Mouse (Mus musculus): ENCODE measurements around the gene Slf2. TPM values are rescaled to one million over a fixed set of nuclear protein-coding genes. Genes with fewer than 3 reads are reported as not detected.

The Slf2 gene
- polyA plus RNA-seq, 1 experiment from 2014 or later: 38.8 TPM

DNA sequence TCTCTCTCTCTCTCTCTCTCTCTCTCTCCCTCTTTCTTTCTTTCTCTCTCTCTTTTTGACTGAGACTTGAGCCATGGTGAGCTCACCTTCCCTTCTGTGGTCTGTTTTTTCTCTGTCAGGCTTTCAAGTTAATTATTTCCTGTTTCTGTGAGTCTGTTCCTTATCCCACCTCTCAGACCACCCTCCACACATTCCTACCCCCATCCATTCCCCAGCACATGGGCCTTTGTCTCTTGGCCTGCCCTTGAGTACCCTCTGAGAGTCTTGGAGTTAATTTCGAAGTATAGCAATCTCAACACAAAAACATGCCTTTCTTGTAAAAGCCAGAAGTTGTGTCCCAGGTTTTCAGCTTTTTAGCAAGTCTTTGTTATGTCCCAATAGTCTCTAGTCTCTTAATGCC is 3.7 kb upstream of the Slf2 start:
- no peak overlapping the region for H3K4me2 ChIP-seq (ENCODE audit: low read length)
- peaks cover 10% of the 10 kb centered on the region for H3K4me1 ChIP-seq (replicated peaks; ENCODE audit: control insufficient read depth, insufficient read depth, low read length)
- H3K27me3 ChIP-seq (replicated peaks; ENCODE audit: control insufficient read depth, insufficient read depth, low read length): no peaks in the 10 kb centered on the region
- no peaks in the 10 kb centered on the region for H3K9me3 ChIP-seq (ENCODE audit: control insufficient read depth, low read length)
- H3K27ac ChIP-seq (ENCODE audit: low read length): no peak overlapping the region
- no peak overlapping the region for H3K4me3 ChIP-seq (replicated peaks; ENCODE audit: low read length)
- H3K9ac ChIP-seq (replicated peaks; ENCODE audit: low read depth, low read length): no peak overlapping the region
- 41% methylated on average over 1 of the region's 1 CpGs for WGBS
- ATAC-seq: no peak
- no peaks in the 10 kb centered on the region for H3K36me3 ChIP-seq (ENCODE audit: control insufficient read depth, insufficient read depth)

DNA sequence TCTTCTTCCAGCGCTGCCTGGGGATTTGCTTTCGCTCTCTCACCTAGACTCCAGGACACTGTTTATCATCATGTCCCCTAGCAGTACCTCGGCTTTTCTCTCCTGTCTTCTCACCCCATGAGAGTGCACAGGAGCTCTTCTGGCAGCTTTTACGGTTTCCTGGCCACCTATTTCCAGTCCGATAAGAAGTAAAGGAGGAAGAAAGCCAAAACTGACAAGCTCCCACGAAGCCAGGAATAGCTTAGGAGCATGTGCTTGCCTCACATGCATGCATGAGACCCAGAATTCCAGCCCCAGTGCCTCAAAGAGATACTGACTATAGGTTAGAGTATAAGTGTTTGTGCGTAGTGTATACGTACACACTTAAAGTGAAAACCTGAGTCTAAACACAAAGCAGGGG is 2.8 kb upstream of the Slf2 start:
- H3K27me3 ChIP-seq (replicated peaks; ENCODE audit: control insufficient read depth, insufficient read depth, low read length): no peaks in the 10 kb centered on the region
- WGBS: 64% methylated on average over 8 of the region's 8 CpGs
- no peak overlapping the region for H3K4me3 ChIP-seq (replicated peaks; ENCODE audit: low read length)
- H3K9me3 ChIP-seq (ENCODE audit: control insufficient read depth, low read length): no peaks in the 10 kb centered on the region
- no peak overlapping the region for H3K4me2 ChIP-seq (ENCODE audit: low read length)
- H3K4me1 ChIP-seq (replicated peaks; ENCODE audit: control insufficient read depth, insufficient read depth, low read length): peaks cover 14% of the 10 kb centered on the region
- no peak overlapping the region for H3K9ac ChIP-seq (replicated peaks; ENCODE audit: low read depth, low read length)
- ATAC-seq: no peak
- H3K27ac ChIP-seq (ENCODE audit: low read length): no peak overlapping the region
- H3K36me3 ChIP-seq (ENCODE audit: control insufficient read depth, insufficient read depth): no peaks in the 10 kb centered on the region

DNA sequence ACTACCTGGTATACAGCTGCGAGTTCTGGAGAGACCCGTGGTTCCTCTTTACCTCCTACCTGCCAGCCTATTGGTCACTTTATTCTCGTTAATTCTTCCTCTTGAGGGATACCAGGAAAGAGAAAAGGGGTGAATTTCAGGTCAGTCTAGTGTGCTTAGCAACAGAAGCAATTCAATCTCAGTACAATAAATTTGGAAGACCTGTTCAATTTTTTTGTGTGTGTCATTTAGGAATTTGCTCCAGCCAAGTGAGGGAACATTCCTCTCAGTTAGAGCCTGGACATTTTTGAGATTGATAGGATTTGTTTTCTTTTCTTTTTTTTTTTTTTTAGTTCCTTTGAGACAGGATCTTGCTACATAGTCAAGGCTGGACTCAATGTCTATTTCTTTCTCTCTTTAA is 1.7 kb upstream of the Slf2 start:
- no peaks in the 10 kb centered on the region for H3K36me3 ChIP-seq (ENCODE audit: control insufficient read depth, insufficient read depth)
- 17% methylated on average over 3 of the region's 3 CpGs for WGBS

DNA sequence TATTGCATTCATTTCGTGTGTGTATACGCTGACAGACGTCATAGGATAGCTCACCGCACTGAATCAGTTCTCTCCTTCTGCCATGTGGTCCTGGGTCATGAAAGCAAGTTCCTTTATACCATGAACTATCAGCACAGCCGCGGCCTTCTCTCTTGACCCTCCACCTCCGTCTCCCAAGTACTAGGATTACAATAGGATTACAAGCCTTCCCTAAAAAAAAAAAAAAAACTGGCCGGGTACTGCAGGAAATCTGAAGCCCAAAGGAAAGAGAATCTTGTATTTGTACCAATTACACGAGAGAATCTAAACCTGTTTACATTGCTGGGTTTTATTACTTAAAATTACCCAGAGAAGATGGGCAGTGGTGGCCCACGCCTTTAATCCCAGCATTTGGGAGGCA is 1.3 kb upstream of the Slf2 start:
- ATAC-seq: no peak
- H3K4me1 ChIP-seq (replicated peaks; ENCODE audit: control insufficient read depth, insufficient read depth, low read length): peaks cover 18% of the 10 kb centered on the region
- H3K4me2 ChIP-seq (ENCODE audit: low read length): no peak overlapping the region
- H3K4me3 ChIP-seq (replicated peaks; ENCODE audit: low read length): no peak overlapping the region
- H3K27ac ChIP-seq (ENCODE audit: low read length): no peak overlapping the region
- no peaks in the 10 kb centered on the region for H3K36me3 ChIP-seq (ENCODE audit: control insufficient read depth, insufficient read depth)
- 47% methylated on average over 10 of the region's 10 CpGs for WGBS
- H3K9ac ChIP-seq (replicated peaks; ENCODE audit: low read depth, low read length): no peak overlapping the region
- no peaks in the 10 kb centered on the region for H3K27me3 ChIP-seq (replicated peaks; ENCODE audit: control insufficient read depth, insufficient read depth, low read length)
- no peaks in the 10 kb centered on the region for H3K9me3 ChIP-seq (ENCODE audit: control insufficient read depth, low read length)

More for the DNA sequence above, 1.7 kb upstream of the Slf2 start:
- Histone ChIP-seq H3K27ac (ENCODE audit: low read length) (no peak overlapping the region), H3K4me1 (replicated peaks; ENCODE audit: control insufficient read depth, insufficient read depth, low read length) (peaks cover 18% of the 10 kb centered on the region), H3K27me3 (replicated peaks; ENCODE audit: control insufficient read depth, insufficient read depth, low read length) (no peaks in the 10 kb centered on the region), H3K4me3 (replicated peaks; ENCODE audit: low read length) (no peak overlapping the region), H3K9me3 (ENCODE audit: control insufficient read depth, low read length) (no peaks in the 10 kb centered on the region), H3K9ac (replicated peaks; ENCODE audit: low read depth, low read length) (no peak overlapping the region), H3K4me2 (ENCODE audit: low read length) (no peak overlapping the region)
- ATAC-seq: no peak

DNA sequence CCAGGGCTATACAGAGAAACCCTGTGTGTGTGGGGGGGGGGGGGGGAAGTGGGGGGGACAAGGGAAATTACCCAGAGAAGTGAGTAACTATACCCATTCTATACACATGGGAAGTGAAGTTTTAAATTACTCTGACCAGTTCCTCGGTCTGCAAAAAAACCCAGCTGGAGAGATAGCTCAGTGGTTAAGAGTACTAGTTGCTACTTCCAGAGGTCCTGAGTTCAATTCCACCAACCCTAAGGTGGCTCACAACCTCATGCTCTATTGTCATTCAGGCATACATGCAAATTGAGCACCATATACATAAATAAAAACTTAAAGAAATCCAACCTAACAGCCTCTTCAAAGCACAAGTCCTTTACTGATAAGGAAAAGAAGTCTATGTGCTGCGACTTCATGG is 829 bp upstream of the Slf2 start:
- ATAC-seq: no peak
- H3K4me2 ChIP-seq (ENCODE audit: low read length): peak overlapping the region; percentile 46
- peak overlapping the region; percentile 84 for H3K27ac ChIP-seq (ENCODE audit: low read length)
- H3K9ac ChIP-seq (replicated peaks; ENCODE audit: low read depth, low read length): peak overlapping the region; percentile 77
- H3K36me3 ChIP-seq (ENCODE audit: control insufficient read depth, insufficient read depth): peaks cover 3% of the 10 kb centered on the region
- WGBS: 45% methylated on average over 2 of the region's 2 CpGs
- H3K4me3 ChIP-seq (replicated peaks; ENCODE audit: low read length): peak overlapping the region; percentile 76
- no peaks in the 10 kb centered on the region for H3K27me3 ChIP-seq (replicated peaks; ENCODE audit: control insufficient read depth, insufficient read depth, low read length)
- H3K4me1 ChIP-seq (replicated peaks; ENCODE audit: control insufficient read depth, insufficient read depth, low read length): peaks cover 18% of the 10 kb centered on the region
- no peaks in the 10 kb centered on the region for H3K9me3 ChIP-seq (ENCODE audit: control insufficient read depth, low read length)

DNA sequence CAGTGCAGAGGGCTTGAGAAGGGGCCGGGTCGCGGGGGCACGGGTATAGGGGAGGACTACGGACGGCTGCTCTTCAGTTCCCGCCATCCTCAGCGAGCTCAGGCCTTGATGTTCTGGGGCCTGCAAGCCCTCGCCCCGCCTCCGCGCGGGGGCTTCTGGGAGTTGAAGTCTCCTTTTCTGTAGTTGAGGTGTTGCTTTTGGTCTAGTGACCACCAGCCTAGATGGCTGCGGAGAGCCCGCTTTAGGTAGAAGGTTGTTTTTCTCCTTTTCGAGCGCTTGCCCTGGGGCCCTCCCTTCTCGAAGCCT is 456 bp downstream of the Slf2 start:
- ATAC-seq: peak; percentile 89
- WGBS: 0% methylated on average over 18 of the region's 18 CpGs
- Histone ChIP-seq H3K9me3 (ENCODE audit: control insufficient read depth, low read length) (no peaks in the 10 kb centered on the region), H3K4me1 (replicated peaks; ENCODE audit: control insufficient read depth, insufficient read depth, low read length) (peaks cover 18% of the 10 kb centered on the region), H3K4me3 (replicated peaks; ENCODE audit: low read length) (peak overlapping the region; percentile 76), H3K27me3 (replicated peaks; ENCODE audit: control insufficient read depth, insufficient read depth, low read length) (no peaks in the 10 kb centered on the region), H3K36me3 (ENCODE audit: control insufficient read depth, insufficient read depth) (peaks cover 10% of the 10 kb centered on the region), H3K9ac (replicated peaks; ENCODE audit: low read depth, low read length) (peak overlapping the region; percentile 68), H3K4me2 (ENCODE audit: low read length) (peak overlapping the region; percentile 76), H3K27ac (ENCODE audit: low read length) (peak overlapping the region; percentile 83)

DNA sequence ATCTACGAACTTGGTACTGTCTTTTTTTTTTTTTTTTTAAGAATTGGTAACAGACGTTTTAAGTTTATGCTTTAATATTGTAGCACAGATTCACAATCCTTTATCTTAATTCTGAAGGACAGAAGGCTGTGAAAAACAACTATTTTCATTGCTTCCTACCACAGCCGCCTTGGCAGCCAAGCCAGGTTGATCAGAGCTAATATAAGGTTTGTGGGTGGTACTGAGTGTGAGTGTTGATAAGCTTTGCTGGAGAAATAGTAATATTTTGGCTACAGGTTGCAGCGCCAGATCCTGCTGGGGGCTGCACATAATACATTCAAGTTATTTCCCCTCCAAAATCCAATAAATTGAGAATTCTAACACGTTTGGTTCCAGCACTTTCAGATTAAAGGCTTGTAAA is 1.1 kb downstream of the Slf2 start:
- peak overlapping the region; percentile 35 for H3K4me3 ChIP-seq (replicated peaks; ENCODE audit: low read length)
- no peak for ATAC-seq
- no peak overlapping the region for H3K9ac ChIP-seq (replicated peaks; ENCODE audit: low read depth, low read length)
- H3K4me1 ChIP-seq (replicated peaks; ENCODE audit: control insufficient read depth, insufficient read depth, low read length): peaks cover 18% of the 10 kb centered on the region
- H3K36me3 ChIP-seq (ENCODE audit: control insufficient read depth, insufficient read depth): peaks cover 16% of the 10 kb centered on the region
- H3K4me2 ChIP-seq (ENCODE audit: low read length): peak overlapping the region; percentile 63
- 59% methylated on average over 5 of the region's 5 CpGs for WGBS
- H3K9me3 ChIP-seq (ENCODE audit: control insufficient read depth, low read length): no peaks in the 10 kb centered on the region
- H3K27me3 ChIP-seq (replicated peaks; ENCODE audit: control insufficient read depth, insufficient read depth, low read length): no peaks in the 10 kb centered on the region
- no peak overlapping the region for H3K27ac ChIP-seq (ENCODE audit: low read length)

- peaks cover 18% of the 10 kb centered on the region for H3K4me1 ChIP-seq (replicated peaks; ENCODE audit: control insufficient read depth, insufficient read depth, low read length)
- H3K4me2 ChIP-seq (ENCODE audit: low read length): no peak overlapping the region
- peaks cover 16% of the 10 kb centered on the region for H3K36me3 ChIP-seq (ENCODE audit: control insufficient read depth, insufficient read depth)
- H3K27me3 ChIP-seq (replicated peaks; ENCODE audit: control insufficient read depth, insufficient read depth, low read length): no peaks in the 10 kb centered on the region
- WGBS: 85% methylated on average over 1 of the region's 1 CpGs
- ATAC-seq: no peak
- no peak overlapping the region for H3K9ac ChIP-seq (replicated peaks; ENCODE audit: low read depth, low read length)
- H3K4me3 ChIP-seq (replicated peaks; ENCODE audit: low read length): no peak overlapping the region
- H3K9me3 ChIP-seq (ENCODE audit: control insufficient read depth, low read length): no peaks in the 10 kb centered on the region
- no peak overlapping the region for H3K27ac ChIP-seq (ENCODE audit: low read length)
Observed at GRCm38 (mm10) chr19:44933136-44933535, 2.2 kb downstream of the Slf2 start.

- H3K9me3 ChIP-seq (ENCODE audit: control insufficient read depth, low read length): no peaks in the 10 kb centered on the region
- H3K4me3 ChIP-seq (replicated peaks; ENCODE audit: low read length): no peak overlapping the region
- H3K36me3 ChIP-seq (ENCODE audit: control insufficient read depth, insufficient read depth): peaks cover 22% of the 10 kb centered on the region
- 97% methylated on average over 2 of the region's 2 CpGs for WGBS
- no peaks in the 10 kb centered on the region for H3K27me3 ChIP-seq (replicated peaks; ENCODE audit: control insufficient read depth, insufficient read depth, low read length)
- ATAC-seq: no peak
- H3K4me1 ChIP-seq (replicated peaks; ENCODE audit: control insufficient read depth, insufficient read depth, low read length): no peaks in the 10 kb centered on the region
- H3K27ac ChIP-seq (ENCODE audit: low read length): no peak overlapping the region
- H3K9ac ChIP-seq (replicated peaks; ENCODE audit: low read depth, low read length): no peak overlapping the region
- H3K4me2 ChIP-seq (ENCODE audit: low read length): no peak overlapping the region
Observed at GRCm38 (mm10) chr19:44959633-44960032, 28.7 kb downstream of the Slf2 start.

GRCm38 (mm10) chr19:44965978-44966377 is 35.0 kb downstream of the Slf2 start:
- no peak overlapping the region for H3K27ac ChIP-seq (ENCODE audit: low read length)
- H3K9me3 ChIP-seq (ENCODE audit: control insufficient read depth, low read length): no peaks in the 10 kb centered on the region
- no peak overlapping the region for H3K4me2 ChIP-seq (ENCODE audit: low read length)
- no peak for ATAC-seq
- H3K27me3 ChIP-seq (replicated peaks; ENCODE audit: control insufficient read depth, insufficient read depth, low read length): no peaks in the 10 kb centered on the region
- no peak overlapping the region for H3K4me3 ChIP-seq (replicated peaks; ENCODE audit: low read length)
- peaks cover 33% of the 10 kb centered on the region for H3K36me3 ChIP-seq (ENCODE audit: control insufficient read depth, insufficient read depth)
- no peak overlapping the region for H3K9ac ChIP-seq (replicated peaks; ENCODE audit: low read depth, low read length)
- no peaks in the 10 kb centered on the region for H3K4me1 ChIP-seq (replicated peaks; ENCODE audit: control insufficient read depth, insufficient read depth, low read length)
- WGBS: 97% methylated on average over 1 of the region's 1 CpGs
